Mouse (Mus musculus) heart, postnatal 0 days (tissue): Measurements from ENCODE around the gene Shq1. TPM values are rescaled to one million over a fixed set of nuclear protein-coding genes. Genes with fewer than 3 reads are reported as not detected.

Experiments
- ATAC-seq: fragments of 200-750 bp; cut with Nextera tagmentation; 2 replicates; pipeline ENCODE4 v1.8.0; 2017; ENCODE audit warnings: low read depth, moderate number of reproducible peaks, moderate library complexity; ENCODE audit not compliant: insufficient read depth
- DNase-seq: peaks from one replicate; pipeline ENCODE4 v3.0.0-alpha.2; 2016; ENCODE audit warnings: low spot score
- H3K27ac ChIP-seq: fragments of 300-500 bp; sonication (generic); 2 replicates; pipeline ENCODE4 v1.5.1; 2014; ENCODE audit warnings: low read depth, mild to moderate bottlenecking
- H3K27me3 ChIP-seq: fragments of 300-500 bp; sonication (generic); 2 replicates; pipeline ENCODE4 v1.6.1; 2014; ENCODE audit warnings: low read length, mixed read lengths; ENCODE audit not compliant: control insufficient read depth, insufficient read depth
- H3K36me3 ChIP-seq: fragments of 300-500 bp; sonication (generic); replicated peaks from 2 replicates; pipeline ENCODE4 v1.6.1; 2014; ENCODE audit warnings: low read length, mixed read lengths; ENCODE audit not compliant: control insufficient read depth, insufficient read depth
- H3K4me1 ChIP-seq: fragments of 300-500 bp; sonication (generic); 2 replicates; pipeline ENCODE4 v1.6.1; 2014; ENCODE audit warnings: antibody characterized with exemption; ENCODE audit not compliant: control insufficient read depth, insufficient read depth
- H3K4me2 ChIP-seq: fragments of 300-500 bp; sonication (generic); 2 replicates; pipeline ENCODE4 v1.6.1; 2014; ENCODE audit warnings: low read depth, mild to moderate bottlenecking, low read length, moderate library complexity
- H3K4me3 ChIP-seq: fragments of 300-500 bp; sonication (generic); 2 replicates; pipeline ENCODE4 v1.5.1; 2014; ENCODE audit warnings: low read depth, low read length
- H3K9ac ChIP-seq: fragments of 300-500 bp; sonication (generic); replicated peaks from 2 replicates; pipeline ENCODE4 v1.6.1; 2014; ENCODE audit warnings: low read depth, low read length, mixed read lengths
- H3K9me3 ChIP-seq: fragments of 300-500 bp; sonication (generic); replicated peaks from 2 replicates; pipeline ENCODE4 v1.6.1; 2016; ENCODE audit warnings: low read length; ENCODE audit not compliant: control insufficient read depth
- CTCF ChIP-seq: IDR thresholded peaks from 2 replicates; pipeline ENCODE4 v1.5.1; 2016; ENCODE audit warnings: antibody characterized with exemption, control low read depth, low read depth
- EP300 ChIP-seq: IDR thresholded peaks from 2 replicates; pipeline ENCODE4 v1.6.1; 2016; ENCODE audit warnings: antibody characterized with exemption, low read depth
- WGBS: fragments of 180-500 bp; shearing (Covaris S2); extraction: QIAGEN DNeasy Blood & Tissue Kit; methylation state at CpG from one replicate; pipeline ENCODE4 v1.1.7; 2014; 5-methylcytosine and 5-hydroxymethylcytosine counted together
- polyA plus RNA-seq: library from polyadenylated mRNA; unstranded; fragments of >200 nt; fragmentation: Nextera tagmentation; extraction: Ambion mirVana; gene quantifications from 2 replicates; pipeline ENCODE4 v1.2.1, GENCODE M21; 2015
- total RNA-seq: library from RNA; depleted of rRNA; stranded (reverse); fragments of >200 nt; gene quantifications from 2 replicates; pipeline ENCODE4 v1.2.3, GENCODE M21; 2014; ENCODE audit warnings: low replicate concordance

Gene Shq1
- total and polyA plus RNA-seq, 2 experiments from 2014 or later, result 1.4 to 5.1 TPM

DNA sequence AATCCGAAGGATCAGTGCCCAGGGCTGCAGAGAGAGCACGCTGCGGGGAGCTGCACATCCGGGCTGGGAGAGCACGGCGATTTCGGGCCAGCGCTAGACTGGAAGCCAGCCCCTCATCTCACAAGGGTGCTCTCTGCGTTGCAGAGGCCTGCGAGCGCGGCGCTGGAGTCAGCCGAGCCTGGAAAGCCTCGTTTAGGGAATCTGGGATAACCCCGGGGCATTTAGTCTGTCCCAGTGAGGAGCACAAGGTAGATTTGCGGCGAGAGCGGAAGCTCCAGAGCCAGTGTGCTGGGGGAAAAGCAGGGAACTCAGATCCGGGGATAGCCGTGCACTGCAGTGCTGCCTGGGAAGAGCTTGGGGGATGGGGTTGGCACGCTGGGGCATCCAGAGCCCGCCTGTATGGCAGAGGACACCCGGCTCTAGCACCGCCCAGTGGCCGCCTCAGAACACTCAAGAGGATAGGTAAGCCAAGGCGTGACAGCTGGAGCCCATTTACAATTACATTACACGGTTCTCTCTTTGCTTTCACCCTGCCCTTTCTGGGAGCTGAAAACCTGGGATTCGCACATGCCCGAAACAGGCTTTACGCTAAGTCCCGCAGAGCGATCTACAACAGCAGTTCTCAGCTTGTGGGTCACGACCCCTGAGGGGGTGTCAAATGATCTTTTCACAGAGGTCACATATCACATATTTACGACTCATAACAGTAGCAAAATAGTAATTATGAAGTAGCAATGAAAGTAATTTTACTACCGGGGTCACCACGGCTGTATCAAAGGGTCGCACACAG, 107.2 kb downstream of the Shq1 start:
- WGBS, result 9% methylated on average over 38 of the region's 38 CpGs
- Histone ChIP-seq H3K36me3 (no peaks in the 10 kb centered on the region), H3K4me1 (peaks cover 13% of the 10 kb centered on the region; the same call in 1 of the 2 replicates), H3K27me3 (peaks cover 60% of the 10 kb centered on the region), H3K9me3 (no peaks in the 10 kb centered on the region), H3K9ac (peak overlapping the region; percentile 38), H3K4me3 (peak overlapping the region; percentile 48), H3K27ac (no peak overlapping the region), H3K4me2 (peak overlapping the region; percentile 89)
- peak; percentile 88 for ATAC-seq
- DNase-seq, result peak; percentile 76
- TF ChIP-seq CTCF (peak; percentile 61), EP300 (no peak)

DNA sequence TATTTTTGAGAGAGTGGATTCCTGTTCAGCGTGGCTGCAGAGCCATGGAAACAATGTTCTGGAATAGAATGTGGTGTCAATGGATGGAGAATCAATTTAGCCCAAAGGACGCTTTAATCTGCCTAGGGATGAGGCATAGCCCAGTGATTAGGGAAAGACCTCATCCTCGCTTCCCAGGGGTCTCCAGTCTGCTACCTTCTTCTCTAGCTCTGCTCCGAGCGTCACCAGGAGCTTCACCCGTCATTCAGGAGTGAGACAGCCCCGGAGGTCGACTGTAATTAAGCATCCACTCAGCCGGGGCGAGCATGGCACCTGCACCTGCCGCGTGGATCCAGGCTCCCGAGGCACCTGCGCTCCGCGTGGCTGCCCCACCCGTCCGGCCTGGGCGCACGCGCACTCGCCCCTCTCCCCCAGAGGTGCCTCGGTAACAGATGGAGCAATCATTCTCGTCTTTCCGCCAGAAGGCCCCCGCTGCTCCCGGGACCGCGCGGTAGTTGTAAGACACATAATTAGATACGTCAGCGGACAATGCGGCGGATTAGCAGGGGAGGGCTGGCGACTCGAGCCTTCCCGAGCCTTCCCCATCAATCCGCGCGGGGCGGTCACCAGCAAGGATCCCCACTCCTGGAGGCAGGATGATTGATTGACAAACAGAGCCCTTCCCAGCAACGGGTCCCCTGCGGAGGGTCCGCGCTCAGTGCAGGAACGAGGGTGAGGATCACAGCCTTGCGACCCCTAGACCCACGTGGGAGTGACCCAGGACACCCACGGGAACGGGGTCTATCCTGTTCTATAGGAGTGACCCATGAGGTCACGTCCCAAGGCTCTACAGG, 108.0 kb downstream of the Shq1 start:
- no peaks in the 10 kb centered on the region for H3K9me3 ChIP-seq
- H3K27me3 ChIP-seq, result peaks cover 62% of the 10 kb centered on the region
- no peak overlapping the region for H3K27ac ChIP-seq
- 3% methylated on average over 51 of the region's 51 CpGs for WGBS
- H3K36me3 ChIP-seq, result no peaks in the 10 kb centered on the region
- peak overlapping the region; percentile 89 for H3K4me2 ChIP-seq
- DNase-seq, result no peak
- peak overlapping the region; percentile 38 for H3K9ac ChIP-seq
- H3K4me1 ChIP-seq, result peaks cover 13% of the 10 kb centered on the region; the same call in 1 of the 2 replicates
- TF ChIP-seq EP300 (no peak), CTCF (no peak)
- ATAC-seq, result peak; percentile 19; the same call in 1 of the 2 replicates
- peak overlapping the region; percentile 48 for H3K4me3 ChIP-seq

DNA sequence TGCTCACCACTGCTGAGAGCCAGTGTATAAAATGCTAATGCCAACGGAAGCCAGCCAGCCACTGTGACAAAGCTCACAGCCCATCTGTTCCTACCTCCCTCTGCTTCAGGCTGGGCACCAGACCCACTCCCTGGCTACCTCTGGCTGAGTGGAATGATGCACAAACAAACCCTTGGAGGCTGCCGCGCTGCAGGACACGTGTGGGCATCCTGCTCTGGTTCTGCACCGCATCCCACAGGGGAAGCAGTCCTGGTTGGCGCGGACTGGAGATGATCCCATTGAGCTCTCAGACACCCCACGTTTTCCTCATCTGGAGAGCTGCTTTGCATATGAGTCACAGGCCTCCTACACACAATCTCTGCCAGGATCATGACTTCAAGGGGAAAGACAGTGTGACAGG, 112.9 kb downstream of the Shq1 start:
- H3K36me3 ChIP-seq, result no peaks in the 10 kb centered on the region
- H3K4me1 ChIP-seq, result peaks cover 3% of the 10 kb centered on the region; the same call in 1 of the 2 replicates
- no peaks in the 10 kb centered on the region for H3K9me3 ChIP-seq
- no peak overlapping the region for H3K4me2 ChIP-seq
- no peak overlapping the region for H3K9ac ChIP-seq
- ATAC-seq (no peak), DNase-seq (no peak)
- no peak overlapping the region for H3K27ac ChIP-seq
- TF ChIP-seq CTCF (no peak), EP300 (no peak)
- H3K4me3 ChIP-seq, result no peak overlapping the region
- peaks cover 50% of the 10 kb centered on the region for H3K27me3 ChIP-seq
- 64% methylated on average over 8 of the region's 8 CpGs for WGBS

DNA sequence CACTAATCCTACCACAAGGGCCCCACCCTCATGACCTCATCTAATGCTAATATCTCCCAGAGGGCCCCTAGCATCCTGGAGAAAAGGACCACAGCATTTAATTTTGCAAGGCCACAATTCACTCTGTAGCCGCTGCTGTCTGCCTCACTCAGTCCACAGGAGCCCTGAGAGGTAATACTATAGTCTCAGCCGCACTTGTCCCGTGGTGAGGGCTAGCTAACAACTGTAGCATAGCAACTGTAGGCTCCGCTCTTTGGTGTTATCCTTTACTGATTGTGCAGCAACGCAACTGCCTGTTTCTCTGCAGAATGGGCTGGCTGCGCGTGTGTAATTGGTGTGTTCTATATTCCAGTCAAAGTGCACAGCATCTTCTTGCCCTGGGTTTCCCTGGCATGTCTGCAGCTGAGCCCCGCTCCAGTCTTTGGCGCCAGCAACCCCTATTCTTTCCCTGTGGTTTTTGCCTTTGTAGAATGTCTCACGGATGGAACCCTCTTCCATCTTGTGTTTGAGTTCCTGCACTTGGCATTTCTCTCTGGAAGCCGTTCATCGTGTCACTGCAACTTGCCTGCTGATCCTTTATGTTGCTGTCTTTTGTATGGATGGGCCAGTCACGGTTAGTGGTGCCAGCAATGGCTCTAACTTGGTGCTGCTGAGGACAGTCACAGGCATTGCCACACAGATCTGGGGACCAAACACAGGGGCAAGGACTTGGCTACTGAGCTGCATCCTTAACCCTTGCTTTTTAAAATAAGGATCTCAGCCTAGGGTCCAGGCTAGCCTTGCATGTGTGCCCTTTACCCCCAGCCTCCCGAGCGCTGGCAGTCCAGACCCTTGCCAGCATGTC, 128.6 kb downstream of the Shq1 start:
- Histone ChIP-seq H3K27me3 (no peaks in the 10 kb centered on the region), H3K4me1 (no peaks in the 10 kb centered on the region), H3K36me3 (no peaks in the 10 kb centered on the region), H3K27ac (no peak overlapping the region), H3K4me2 (no peak overlapping the region), H3K9ac (no peak overlapping the region), H3K4me3 (no peak overlapping the region), H3K9me3 (no peaks in the 10 kb centered on the region)
- DNase-seq (no peak), ATAC-seq (no peak)
- TF ChIP-seq CTCF, result no peak
- TF ChIP-seq EP300, result no peak
- 77% methylated on average over 15 of the region's 15 CpGs for WGBS

DNA sequence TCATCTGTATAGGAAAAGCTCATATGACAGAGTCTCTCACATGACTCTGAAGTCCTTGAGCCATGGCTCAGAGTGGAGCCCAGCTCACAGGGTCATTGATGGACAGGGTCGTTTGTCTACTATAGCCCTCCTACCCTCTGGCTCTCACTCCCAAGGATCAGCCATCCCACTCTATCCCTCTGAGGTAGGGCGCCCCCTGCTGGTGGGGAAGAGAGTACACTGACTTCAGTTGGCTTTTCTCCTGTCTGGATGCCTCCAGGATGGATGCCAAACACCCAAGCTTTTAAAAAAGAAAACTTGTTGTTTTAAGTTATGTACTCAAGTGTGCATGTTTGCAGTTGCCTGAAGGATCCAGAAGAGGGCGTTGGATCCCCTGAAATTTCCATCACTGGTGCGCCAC, 131.3 kb downstream of the Shq1 start:
- no peak for DNase-seq
- no peaks in the 10 kb centered on the region for H3K4me1 ChIP-seq
- TF ChIP-seq EP300, result no peak
- peak; percentile 41 for TF ChIP-seq CTCF

More for the DNA sequence above, 131.3 kb downstream of the Shq1 start:
- no peak overlapping the region for H3K4me2 ChIP-seq
- no peak overlapping the region for H3K27ac ChIP-seq
- no peak for ATAC-seq
- no peaks in the 10 kb centered on the region for H3K9me3 ChIP-seq
- H3K36me3 ChIP-seq, result no peaks in the 10 kb centered on the region
- 48% methylated on average over 4 of the region's 4 CpGs for WGBS
- no peak overlapping the region for H3K4me3 ChIP-seq
- no peaks in the 10 kb centered on the region for H3K27me3 ChIP-seq
- no peak overlapping the region for H3K9ac ChIP-seq
